Mouse (Mus musculus): ENCODE measurements around the gene Ak7.

- no peak for TF ChIP-seq GATA1 (IDR thresholded peaks at IDR 0.05; ENCODE audit: borderline replicate concordance, low read length)
- TF ChIP-seq FLI1 (IDR thresholded peaks at IDR 0.05; ENCODE audit: low read length) = no peak
These were observed 11.8 kb upstream of the Ak7 start for GRCm38 (mm10) chr12:105694021-105694420.
